Mouse (Mus musculus): ENCODE results near the gene Arg2. TPM values are rescaled to one million over a fixed set of nuclear protein-coding genes. Genes with fewer than 3 reads are reported as not detected.

The Arg2 gene
- total and polyA plus RNA-seq, 3 experiments: not detected

GRCm38 (mm10) chr12:79149653-79150052 is 19.1 kb downstream of the Arg2 start:
- no peak overlapping the region for H3K9ac ChIP-seq (ENCODE audit: control insufficient read depth, low read depth, low read length, poor library complexity, severe bottlenecking)
- no peaks in the 10 kb centered on the region for H3K79me2 ChIP-seq (ENCODE audit: control insufficient read depth, insufficient read depth, low read length, poor library complexity)
- no peaks in the 10 kb centered on the region for H3K9me3 ChIP-seq (replicated peaks; ENCODE audit: insufficient read depth, low read length)
- no peaks in the 10 kb centered on the region for H3K4me1 ChIP-seq (ENCODE audit: control insufficient read depth in 1 of 2, insufficient read depth in 2 of 2, low read length in 2 of 2)
- H3K27me3 ChIP-seq (ENCODE audit: control insufficient read depth in 1 of 2, insufficient read depth in 2 of 2, low read length in 2 of 2): no peaks in the 10 kb centered on the region
- TF ChIP-seq MYC (IDR thresholded peaks at IDR 0.05; ENCODE audit: low read depth, low read length) (no peak), ZNF384 (IDR thresholded peaks at IDR 0.05; ENCODE audit: low read depth, low read length) (no peak), MAZ (IDR thresholded peaks at IDR 0.05; ENCODE audit: low read depth, low read length) (no peak), ETS1 (IDR thresholded peaks at IDR 0.05; ENCODE audit: low read depth, low read length) (no peak), MAX (IDR thresholded peaks at IDR 0.05; ENCODE audit: low read length) (no peak), ELF1 (IDR thresholded peaks at IDR 0.05; ENCODE audit: low read depth, low read length) (no peak), GATA1 (IDR thresholded peaks at IDR 0.05; ENCODE audit: low read depth, low read length) (no peak), POLR2A (IDR thresholded peaks at IDR 0.05; ENCODE audit: control insufficient read depth in 1 of 2, insufficient read depth in 1 of 2, low read depth in 1 of 2, low read length in 2 of 2, poor library complexity in 1 of 2) (no peak), CTCF (IDR thresholded peaks at IDR 0.05 in 2 of 3, conservative IDR thresholded peaks at IDR 0.05 in 1 of 3; ENCODE audit: control insufficient read depth in 1 of 3, insufficient read depth in 1 of 3, low read depth in 2 of 3, low read length in 3 of 3, poor library complexity in 1 of 3, severe bottlenecking in 1 of 3) (no peak), KAT2A (conservative IDR thresholded peaks at IDR 0.05; ENCODE audit: low read depth, low read length) (no peak), USF2 (IDR thresholded peaks at IDR 0.05; ENCODE audit: borderline replicate concordance in 1 of 2, insufficient read depth in 1 of 2, low read depth in 1 of 2, low read length in 2 of 2) (no peak), MYB (IDR thresholded peaks at IDR 0.05; ENCODE audit: low read depth, low read length) (no peak), SIN3A (IDR thresholded peaks at IDR 0.05; ENCODE audit: low read length) (no peak), ZKSCAN1 (IDR thresholded peaks at IDR 0.05; ENCODE audit: low read depth, low read length) (no peak), POLR2AphosphoS2 (IDR thresholded peaks at IDR 0.05; ENCODE audit: low read length) (no peak)
- DNase-seq (ENCODE audit: low read depth, low spot score): no peak
- peaks cover 0 to 5% of the 10 kb centered on the region in 2 experiments; a peak in 2 of 4 replicates for H3K36me3 ChIP-seq (ENCODE audit: control insufficient read depth in 1 of 2, insufficient read depth in 2 of 2, low read length in 2 of 2)
- no peak overlapping the region for H3K4me3 ChIP-seq (ENCODE audit: control insufficient read depth in 1 of 2, insufficient read depth in 1 of 2, low read depth in 2 of 2, low read length in 2 of 2)
- no peak overlapping the region for H3K27ac ChIP-seq (ENCODE audit: control insufficient read depth, low read depth, low read length)

GRCm38 (mm10) chr12:79162876-79163275 is 32.3 kb downstream of the Arg2 start:
- no peak overlapping the region for H3K27ac ChIP-seq (ENCODE audit: control insufficient read depth, low read depth, low read length)
- H3K4me3 ChIP-seq (ENCODE audit: control insufficient read depth in 1 of 2, insufficient read depth in 1 of 2, low read depth in 2 of 2, low read length in 2 of 2): no peak overlapping the region
- H3K79me2 ChIP-seq (ENCODE audit: control insufficient read depth, insufficient read depth, low read length, poor library complexity): no peaks in the 10 kb centered on the region
- peaks cover 0 to 32% of the 10 kb centered on the region in 2 experiments; a peak in 2 of 4 replicates for H3K36me3 ChIP-seq (ENCODE audit: control insufficient read depth in 1 of 2, insufficient read depth in 2 of 2, low read length in 2 of 2)
- no peaks in the 10 kb centered on the region for H3K4me1 ChIP-seq (ENCODE audit: control insufficient read depth in 1 of 2, insufficient read depth in 2 of 2, low read length in 2 of 2)
- H3K27me3 ChIP-seq (ENCODE audit: control insufficient read depth in 1 of 2, insufficient read depth in 2 of 2, low read length in 2 of 2): no peaks in the 10 kb centered on the region
- no peak overlapping the region for H3K9ac ChIP-seq (ENCODE audit: control insufficient read depth, low read depth, low read length, poor library complexity, severe bottlenecking)
- TF ChIP-seq MAFK (IDR thresholded peaks at IDR 0.05; ENCODE audit: borderline replicate concordance, low read depth, low read length) (peak; percentile 72; the same call in 1 of the 2 replicates), MAX (IDR thresholded peaks at IDR 0.05; ENCODE audit: low read length) (no peak), SIN3A (IDR thresholded peaks at IDR 0.05; ENCODE audit: low read length) (no peak)
- no peak for DNase-seq (ENCODE audit: low read depth, low spot score)
- no peaks in the 10 kb centered on the region for H3K9me3 ChIP-seq (replicated peaks; ENCODE audit: insufficient read depth, low read length)

All from MEL (cell line).